Mouse (Mus musculus): ENCODE data around the gene Samd3. TPM values are rescaled to one million over a fixed set of nuclear protein-coding genes. Genes with fewer than 3 reads are reported as not detected.

Samd3 gene
- 18.2 TPM for polyA plus RNA-seq (2017; shearing (Covaris generic))

DNA sequence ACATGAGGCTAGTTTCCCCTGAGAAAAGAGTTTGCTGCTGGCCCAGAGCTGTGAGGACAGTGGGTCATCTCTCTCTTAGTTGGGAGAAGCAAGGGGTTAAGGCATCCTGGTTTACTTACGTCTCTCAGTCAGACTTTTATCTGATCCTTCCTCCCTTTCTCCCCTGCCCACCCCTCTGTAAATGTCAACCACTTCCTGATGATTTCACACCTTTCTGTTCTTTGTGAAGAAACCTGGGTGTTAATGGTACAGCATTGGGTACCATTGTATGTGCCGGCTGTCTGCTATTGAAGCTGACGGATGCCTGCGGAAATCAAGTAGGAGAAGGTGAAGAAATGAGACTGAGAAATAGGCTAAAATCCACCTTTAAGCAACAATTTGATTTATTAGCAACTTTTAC, at the start of gene Samd3:
Gene Samd3 (plus strand): TSS at position 220 of the 400 bp plus-strand sequence.

Other genes with a start within 250 kb of the Samd3 start
- gene Gm9767, start 151.5 kb upstream of the Samd3 start, polyA plus RNA-seq (2017; shearing (Covaris generic)) = not detected
- not detected for gene Tmem200a, start 150.7 kb upstream of the Samd3 start, polyA plus RNA-seq (2017; shearing (Covaris generic))
- 18.7 TPM for gene L3mbtl3, start 146.3 kb downstream of the Samd3 start, polyA plus RNA-seq (2017; shearing (Covaris generic))

All from effector memory CD4-positive, alpha-beta T cell, adult 7 months (primary cell).